Mouse (Mus musculus): Measurements from ENCODE around the gene Clic1.

GRCm38 (mm10) chr17:35049561-35050016 lies at the start of gene Clic1:
- no peak for TF ChIP-seq CTCF (IDR thresholded peaks at IDR 0.05; ENCODE audit: borderline replicate concordance, extremely low read depth, insufficient read depth, insufficient read length)
- TF ChIP-seq POLR2A (IDR thresholded peaks at IDR 0.05; ENCODE audit: borderline replicate concordance, extremely low read depth, insufficient read depth, insufficient read length, poor library complexity, severe bottlenecking), result 0 out of 2 replicates have a peak, but pooled peaks have one; percentile 14

All from brain, embryonic 14.5 days (tissue).